Mouse (Mus musculus) lung, embryonic 14.5 days (tissue): ENCODE measurements around the gene Qpct. TPM values are rescaled to one million over a fixed set of nuclear protein-coding genes. Genes with fewer than 3 reads are reported as not detected.

ENCODE experiments used
- ATAC-seq: fragments of 200-750 bp; cut with Nextera tagmentation; 2 replicates; pipeline ENCODE4 v1.8.0; 2017; ENCODE audit warnings: mild to moderate bottlenecking, moderate TSS enrichment, moderate library complexity; ENCODE audit not compliant: insufficient read depth
- DNase-seq: peaks from one replicate; pipeline ENCODE4 v3.0.0-alpha.2; 2015
- H3K27ac ChIP-seq: fragments of 300-500 bp; sonication (generic); 2 replicates; pipeline ENCODE4 v1.5.1; 2014; ENCODE audit warnings: low read depth, mild to moderate bottlenecking, moderate library complexity
- H3K27me3 ChIP-seq: fragments of 300-500 bp; sonication (generic); 2 replicates; pipeline ENCODE4 v1.6.1; 2014; ENCODE audit warnings: low read length, control low read depth; ENCODE audit not compliant: insufficient read depth
- H3K36me3 ChIP-seq: fragments of 300-500 bp; sonication (generic); 2 replicates; pipeline ENCODE4 v1.6.1; 2014; ENCODE audit warnings: control low read depth; ENCODE audit not compliant: insufficient read depth
- H3K4me1 ChIP-seq: fragments of 300-500 bp; sonication (generic); 2 replicates; pipeline ENCODE4 v1.6.1; 2014; ENCODE audit warnings: antibody characterized with exemption, control low read depth; ENCODE audit not compliant: insufficient read depth
- H3K4me2 ChIP-seq: fragments of 300-500 bp; sonication (generic); 2 replicates; pipeline ENCODE4 v1.6.1; 2014; ENCODE audit warnings: mild to moderate bottlenecking
- H3K4me3 ChIP-seq: fragments of 300-500 bp; sonication (generic); 2 replicates; pipeline ENCODE4 v1.5.1; 2014; ENCODE audit warnings: low read depth, low read length
- H3K9ac ChIP-seq: fragments of 300-500 bp; sonication (generic); 2 replicates; pipeline ENCODE4 v1.6.1; 2014
- H3K9me3 ChIP-seq: fragments of 300-500 bp; sonication (generic); 2 replicates; pipeline ENCODE4 v1.6.1; 2016; ENCODE audit warnings: low read depth, low read length, control low read depth
- CTCF ChIP-seq: IDR thresholded peaks from 2 replicates; pipeline ENCODE4 v1.5.1; 2016; ENCODE audit warnings: antibody characterized with exemption, low read depth
- WGBS: fragments of 180-500 bp; shearing (Covaris S2); extraction: QIAGEN DNeasy Blood & Tissue Kit; methylation state at CpG from one replicate; pipeline ENCODE4 v1.1.7; 2014; 5-methylcytosine and 5-hydroxymethylcytosine counted together
- polyA plus RNA-seq: library from polyadenylated mRNA; unstranded; fragments of >200 nt; fragmentation: Nextera tagmentation; extraction: Ambion mirVana; gene quantifications from 2 replicates; pipeline ENCODE4 v1.2.1, GENCODE M21; 2014

Qpct gene
- polyA plus RNA-seq, 1 experiment from 2014 or later: 8.0 TPM

- peak; percentile 95 for ATAC-seq
- Histone ChIP-seq H3K9me3 (no peaks in the 10 kb centered on the region), H3K27ac (no peak overlapping the region), H3K4me3 (peak overlapping the region; percentile 52), H3K36me3 (no peaks in the 10 kb centered on the region), H3K4me2 (peak overlapping the region; percentile 97), H3K27me3 (peaks cover 10% of the 10 kb centered on the region; the same call in 1 of the 2 replicates), H3K9ac (peak overlapping the region; percentile 47), H3K4me1 (no peaks in the 10 kb centered on the region)
- DNase-seq: peak; percentile 73
- 1% methylated on average over 45 of the region's 45 CpGs for WGBS
- peak; percentile 38 for TF ChIP-seq CTCF
These were observed 544 bp downstream of the Qpct start for GRCm38 (mm10) chr17:79052088-79052812.

GRCm38 (mm10) chr17:79058271-79058670 lies 6.6 kb downstream of the Qpct start:
- WGBS: 62% methylated on average over 6 of the region's 6 CpGs
- Histone ChIP-seq H3K4me2 (no peak overlapping the region), H3K27ac (no peak overlapping the region), H3K9ac (no peak overlapping the region), H3K36me3 (no peaks in the 10 kb centered on the region), H3K4me1 (no peaks in the 10 kb centered on the region), H3K27me3 (peaks cover 1% of the 10 kb centered on the region; the same call in 1 of the 2 replicates), H3K4me3 (no peak overlapping the region), H3K9me3 (no peaks in the 10 kb centered on the region)
- TF ChIP-seq CTCF: no peak
- DNase-seq (no peak), ATAC-seq (no peak)

- DNase-seq (no peak), ATAC-seq (no peak)
- Histone ChIP-seq H3K4me1 (no peaks in the 10 kb centered on the region), H3K27ac (no peak overlapping the region), H3K36me3 (no peaks in the 10 kb centered on the region), H3K4me2 (no peak overlapping the region), H3K9ac (no peak overlapping the region), H3K27me3 (no peaks in the 10 kb centered on the region), H3K9me3 (no peaks in the 10 kb centered on the region), H3K4me3 (no peak overlapping the region)
- 72% methylated on average over 5 of the region's 5 CpGs for WGBS
- TF ChIP-seq CTCF: no peak
These were observed 8.5 kb downstream of the Qpct start for GRCm38 (mm10) chr17:79060221-79060620.

- no peak overlapping the region for H3K9ac ChIP-seq
- H3K4me2 ChIP-seq: no peak overlapping the region
- H3K27me3 ChIP-seq: no peaks in the 10 kb centered on the region
- H3K4me3 ChIP-seq: no peak overlapping the region
- DNase-seq: no peak
- H3K4me1 ChIP-seq: 0 out of 2 replicates have a peak, but pooled peaks cover 3% of the 10 kb centered on the region
- no peak overlapping the region for H3K27ac ChIP-seq
- no peaks in the 10 kb centered on the region for H3K36me3 ChIP-seq
- H3K9me3 ChIP-seq: no peaks in the 10 kb centered on the region
- WGBS: 55% methylated on average over 1 of the region's 1 CpGs
- no peak for ATAC-seq
- no peak for TF ChIP-seq CTCF
These were observed 12.5 kb downstream of the Qpct start for GRCm38 (mm10) chr17:79064250-79064649.

- Histone ChIP-seq H3K36me3 (no peaks in the 10 kb centered on the region), H3K4me3 (no peak overlapping the region), H3K9me3 (no peaks in the 10 kb centered on the region), H3K4me2 (no peak overlapping the region), H3K9ac (no peak overlapping the region), H3K27me3 (no peaks in the 10 kb centered on the region), H3K27ac (no peak overlapping the region; the same call in 1 of the 2 replicates), H3K4me1 (0 out of 2 replicates have a peak, but pooled peaks cover 3% of the 10 kb centered on the region)
- TF ChIP-seq CTCF: no peak
- no peak for ATAC-seq
- DNase-seq: no peak
- WGBS: 44% methylated on average over 7 of the region's 7 CpGs
These were observed 16.9 kb downstream of the Qpct start for GRCm38 (mm10) chr17:79068581-79068980.

- ATAC-seq (peak; percentile 65; the same call in 1 of the 2 replicates), DNase-seq (peak; percentile 34)
- Histone ChIP-seq H3K9ac (no peak overlapping the region), H3K4me1 (0 out of 2 replicates have a peak, but pooled peaks cover 3% of the 10 kb centered on the region), H3K36me3 (no peaks in the 10 kb centered on the region), H3K4me3 (no peak overlapping the region), H3K27ac (no peak overlapping the region; the same call in 1 of the 2 replicates), H3K4me2 (no peak overlapping the region), H3K27me3 (no peaks in the 10 kb centered on the region), H3K9me3 (no peaks in the 10 kb centered on the region)
- 50% methylated on average over 4 of the region's 4 CpGs for WGBS
- TF ChIP-seq CTCF: no peak
These were observed 17.3 kb downstream of the Qpct start for GRCm38 (mm10) chr17:79069019-79069418.

- TF ChIP-seq CTCF: no peak
- H3K4me2 ChIP-seq: no peak overlapping the region
- DNase-seq: no peak
- 0 out of 2 replicates have a peak, but pooled peaks cover 3% of the 10 kb centered on the region for H3K4me1 ChIP-seq
- no peaks in the 10 kb centered on the region for H3K27me3 ChIP-seq
- no peak for ATAC-seq
- H3K4me3 ChIP-seq: no peak overlapping the region
- no peak overlapping the region for H3K9ac ChIP-seq
- WGBS: 67% methylated on average over 14 of the region's 14 CpGs
- H3K36me3 ChIP-seq: no peaks in the 10 kb centered on the region
- no peak overlapping the region for H3K27ac ChIP-seq
- no peaks in the 10 kb centered on the region for H3K9me3 ChIP-seq
These were observed 18.2 kb downstream of the Qpct start for GRCm38 (mm10) chr17:79069766-79070480.
